Mouse (Mus musculus) mammary gland, adult 2 months (tissue): ENCODE results near the gene Atp6v0c. TPM values are rescaled to one million over a fixed set of nuclear protein-coding genes. Genes with fewer than 3 reads are reported as not detected.

Source experiments
- polyA plus RNA-seq: library from polyadenylated mRNA; depleted of rRNA; stranded (reverse); fragments of >200 nt; gene quantifications from 2 replicates; pipeline ENCODE4 v1.2.3, GENCODE M21; 2012; ENCODE audit warnings: low replicate concordance; rRNA removed

Atp6v0c gene
- 973 and 1,113 TPM in 2 replicates for polyA plus RNA-seq

DNA sequence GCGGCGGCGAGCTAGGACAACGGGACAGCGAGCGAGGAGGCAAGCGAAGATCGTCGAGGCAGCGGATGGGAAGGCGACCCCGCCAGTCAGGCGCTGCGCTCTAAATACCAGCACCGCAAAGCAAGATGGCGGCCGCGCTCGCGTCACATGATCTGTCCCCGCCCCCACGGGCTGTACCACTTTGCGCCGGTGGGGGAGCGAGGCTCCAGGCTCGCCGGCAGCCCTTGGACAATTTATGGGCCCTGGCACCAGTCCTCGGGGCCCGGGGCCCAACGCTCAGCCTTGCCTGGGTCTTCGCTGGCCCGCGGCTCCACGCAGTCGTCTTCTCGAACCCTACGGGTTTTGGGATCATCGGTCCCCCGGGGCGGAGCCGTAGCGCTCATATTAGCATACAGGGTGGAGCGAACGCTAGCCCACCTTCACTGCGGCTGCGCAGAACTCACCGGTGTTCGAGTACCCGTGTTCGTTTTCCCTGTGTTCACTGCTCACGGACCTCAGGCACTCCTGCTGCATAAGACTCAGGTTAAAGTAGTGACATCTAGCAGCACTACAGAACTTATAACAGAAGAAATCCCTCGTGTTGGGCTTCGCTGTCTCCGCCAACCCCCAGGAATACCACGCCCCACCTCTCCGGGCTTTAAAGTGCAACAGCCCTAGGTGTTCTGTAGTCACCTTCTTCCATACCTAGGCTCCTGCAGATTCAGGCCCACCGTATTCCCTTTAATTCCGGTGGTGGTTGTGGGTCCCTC is at the start of gene Atp6v0c:
Atp6v0c (minus strand) TSS at position 386 of the 749 bp plus-strand sequence.

DNA sequence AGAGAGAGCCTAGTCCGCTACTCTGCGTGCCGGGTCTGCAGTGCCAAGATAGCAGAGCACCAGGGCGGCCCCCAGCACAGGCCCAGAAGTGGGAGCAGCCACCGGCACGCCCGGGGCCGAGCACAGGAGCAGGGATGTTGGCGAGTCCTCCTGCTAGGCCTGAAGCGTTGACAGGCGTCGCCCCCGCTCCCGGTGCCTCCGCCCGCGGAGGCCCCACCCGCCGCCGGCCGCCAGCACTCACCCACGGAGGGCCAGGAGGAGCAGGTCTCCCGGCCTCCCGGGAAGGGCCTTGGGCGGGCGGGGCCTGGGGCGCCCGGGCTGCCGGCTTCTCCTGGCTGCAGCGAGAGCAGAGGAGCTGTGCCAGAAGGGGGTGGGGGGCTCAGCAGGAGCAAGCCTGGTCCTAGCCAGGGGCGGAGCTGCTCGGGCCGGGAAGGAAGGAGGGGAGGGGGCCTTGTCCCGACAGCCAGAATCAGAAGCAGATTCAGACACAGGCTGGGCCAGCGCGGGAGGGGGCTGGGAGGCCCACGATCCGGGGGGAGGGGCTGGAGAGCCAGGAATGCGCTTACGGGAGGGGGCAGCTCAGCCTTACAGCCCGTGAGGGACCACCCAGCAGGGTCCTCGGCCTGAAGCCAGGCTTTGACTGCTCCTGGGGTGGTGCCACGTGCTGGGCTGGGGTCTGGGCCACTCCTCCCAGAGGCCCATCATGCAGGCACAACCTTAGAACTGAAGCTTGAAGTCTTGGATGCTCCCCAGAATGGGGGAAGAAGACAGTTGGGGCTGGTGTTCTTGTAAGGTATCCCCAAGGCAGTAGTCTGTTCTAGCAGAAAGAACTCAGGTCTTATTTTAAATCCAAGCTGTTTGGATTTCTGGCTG is 39.8 kb upstream of the Atp6v0c start, which contains the start of gene Ntn3:
Ntn3 (minus strand) TSS at position 489 of the 873 bp plus-strand sequence.

DNA sequence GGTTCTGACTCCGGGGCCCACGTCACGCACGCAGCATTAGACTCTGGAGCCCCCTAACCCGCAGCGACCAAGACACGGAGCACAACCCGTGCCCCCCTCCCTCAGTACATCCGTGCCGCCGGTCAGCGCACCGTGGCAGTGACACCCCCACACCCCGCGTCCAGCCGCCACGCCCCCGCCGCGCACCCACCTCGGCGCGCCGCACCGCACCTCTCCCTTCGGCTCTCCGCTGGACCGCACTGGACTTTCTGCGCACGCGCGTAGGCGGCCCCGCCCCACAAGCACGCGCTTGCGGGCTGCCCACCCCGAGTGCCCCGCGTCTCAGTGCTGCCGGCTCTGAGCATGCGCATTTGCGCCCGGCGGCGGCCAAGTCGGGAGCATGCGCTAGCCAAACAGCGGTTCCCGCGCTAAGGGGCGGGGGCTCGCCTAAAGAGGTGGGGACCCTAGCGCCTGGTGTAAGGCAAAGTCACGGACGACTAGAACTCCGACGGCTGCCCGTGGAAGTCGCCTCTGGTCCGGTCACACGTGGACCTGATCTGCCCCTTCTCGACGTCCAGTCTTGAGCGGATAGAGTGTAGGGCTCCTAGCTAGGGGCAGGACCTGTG is 35.9 kb upstream of the Atp6v0c start, which contains the start of gene Tbc1d24:
Tbc1d24 (minus strand) TSS at position 279 of the 605 bp plus-strand sequence.

DNA sequence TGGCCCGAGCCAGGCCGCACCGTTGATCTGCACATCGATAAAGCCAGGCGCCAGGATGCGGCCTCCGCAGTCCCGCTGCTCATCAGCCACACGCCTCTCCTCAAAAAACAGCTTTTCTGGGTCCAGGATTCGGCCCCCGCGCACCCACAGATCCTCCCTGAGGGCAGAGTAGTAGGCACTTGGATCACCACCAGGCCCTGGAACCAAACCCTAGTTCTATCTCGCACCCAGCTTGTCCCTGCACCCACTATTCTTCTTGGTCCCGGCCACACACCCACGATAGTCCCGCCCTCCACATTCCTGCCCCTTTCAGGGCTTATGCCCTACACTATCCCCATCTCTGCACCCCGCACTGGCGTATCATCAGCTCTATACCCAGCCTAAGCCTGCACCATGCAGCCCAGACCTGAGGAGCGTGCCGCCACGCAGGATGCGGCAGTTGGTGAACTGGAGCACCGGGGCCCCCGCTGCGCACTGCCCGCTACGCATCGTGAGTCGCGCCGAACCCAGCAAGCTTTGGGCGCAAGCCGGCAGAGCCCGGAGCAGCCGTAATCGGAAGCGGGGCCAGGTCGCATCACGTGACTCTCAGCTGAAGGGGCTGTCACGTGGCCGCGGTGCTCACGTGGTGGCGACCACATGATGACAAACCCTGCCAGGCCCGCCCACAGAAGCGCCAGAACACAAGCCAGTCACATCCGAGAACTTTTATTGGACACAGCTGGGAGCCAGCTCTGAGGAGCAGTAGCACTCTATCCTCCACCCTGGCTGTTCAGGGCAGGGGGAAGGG is 6.1 kb downstream of the Atp6v0c start, which contains the start of gene Amdhd2:
Amdhd2 (minus strand) TSS at position 591 of the 787 bp plus-strand sequence.

DNA sequence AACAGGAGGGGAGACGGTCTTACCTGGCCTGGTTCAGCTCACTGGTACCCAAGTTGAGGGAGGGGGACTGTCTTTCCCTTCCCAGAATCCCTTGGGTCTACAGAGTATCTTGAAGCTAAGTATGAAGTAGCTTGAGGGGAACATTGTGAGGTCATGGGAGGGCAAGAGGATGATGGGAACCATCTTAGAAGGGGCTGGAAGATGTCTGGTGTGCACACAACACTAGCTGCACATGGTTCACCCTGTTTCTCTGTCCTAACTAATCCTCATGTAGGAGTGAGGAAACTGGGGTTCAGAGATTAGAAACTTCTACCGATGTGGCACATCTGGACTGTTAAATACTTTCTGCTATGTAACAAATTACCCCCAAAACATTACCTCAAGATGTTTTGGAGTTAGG is 18.7 kb downstream of the Atp6v0c start, which contains the start of gene Pdpk1:
Pdpk1 (minus strand) TSS at position 101 of the 400 bp plus-strand sequence.

Other genes with a start within 250 kb of the Atp6v0c start
- gene Sbp, start 228.0 kb downstream of the Atp6v0c start, polyA plus RNA-seq = 0.22 and 0.40 TPM in 2 replicates
- not detected in 2 replicates for gene Sbpl, start 214.4 kb downstream of the Atp6v0c start, polyA plus RNA-seq
- gene Prss30, start 189.1 kb downstream of the Atp6v0c start, polyA plus RNA-seq = 1.3 and 1.6 TPM in 2 replicates
- gene Prss22, start 171.6 kb downstream of the Atp6v0c start, polyA plus RNA-seq = 1.2 and 1.6 TPM in 2 replicates
- gene Prss27, start 131.6 kb downstream of the Atp6v0c start, polyA plus RNA-seq = 2.4 and 2.7 TPM in 2 replicates
- 22.3 and 27.2 TPM in 2 replicates for gene Kctd5, start 96.2 kb downstream of the Atp6v0c start, polyA plus RNA-seq
- 22.5 and 28.1 TPM in 2 replicates for gene Pdpk1, start 18.8 kb downstream of the Atp6v0c start, polyA plus RNA-seq
- 43.0 and 67.9 TPM in 2 replicates for gene Amdhd2, start 5.9 kb downstream of the Atp6v0c start, polyA plus RNA-seq
- 20.5 and 35.5 TPM in 2 replicates for gene Tbc1d24, start 35.9 kb upstream of the Atp6v0c start, polyA plus RNA-seq
- 2.5 and 5.7 TPM in 2 replicates for gene Ntn3, start 39.8 kb upstream of the Atp6v0c start, polyA plus RNA-seq
- gene Tedc2, start 51.1 kb upstream of the Atp6v0c start, polyA plus RNA-seq = 8.1 and 10.1 TPM in 2 replicates
- 2.8 and 3.3 TPM in 2 replicates for gene Ccnf, start 81.8 kb upstream of the Atp6v0c start, polyA plus RNA-seq
- gene Abca17, start 181.4 kb upstream of the Atp6v0c start, polyA plus RNA-seq = not detected in 2 replicates
- 36.4 and 48.3 TPM in 2 replicates for gene Abca3, start 182.2 kb upstream of the Atp6v0c start, polyA plus RNA-seq
- gene Rnps1, start 244.9 kb upstream of the Atp6v0c start, polyA plus RNA-seq = 121 and 125 TPM in 2 replicates